Mouse (Mus musculus): ENCODE results near the gene Acaca.
A peak's percentile ranks its signal among the peaks of the same experiment; 100 is the strongest.

Acaca gene

DNA sequence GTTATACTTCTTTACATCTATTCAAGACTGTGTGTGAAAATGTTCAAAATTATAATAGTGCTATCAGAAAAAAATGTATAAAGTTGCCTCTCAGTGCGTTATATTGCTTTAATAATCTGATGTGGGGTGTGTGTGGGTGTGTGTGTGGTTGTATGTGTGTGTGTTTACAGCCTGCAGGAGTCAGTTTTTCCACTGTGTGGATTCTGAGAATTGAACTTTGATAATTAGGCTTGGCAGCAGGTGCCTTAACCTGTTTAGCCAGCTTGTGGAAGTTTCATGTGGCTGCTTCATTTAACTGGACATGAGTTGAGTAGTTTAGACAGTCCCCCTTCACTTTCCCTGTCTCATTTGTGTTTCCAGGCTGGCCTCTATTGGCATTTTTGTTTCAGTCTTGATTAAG, 117.9 kb downstream of the Acaca start:
- no peak for DNase-seq (ENCODE audit: low spot score)

GRCm38 (mm10) chr11:84251170-84251569, 121.7 kb downstream of the Acaca start:
- no peak for DNase-seq (ENCODE audit: low spot score)

DNA sequence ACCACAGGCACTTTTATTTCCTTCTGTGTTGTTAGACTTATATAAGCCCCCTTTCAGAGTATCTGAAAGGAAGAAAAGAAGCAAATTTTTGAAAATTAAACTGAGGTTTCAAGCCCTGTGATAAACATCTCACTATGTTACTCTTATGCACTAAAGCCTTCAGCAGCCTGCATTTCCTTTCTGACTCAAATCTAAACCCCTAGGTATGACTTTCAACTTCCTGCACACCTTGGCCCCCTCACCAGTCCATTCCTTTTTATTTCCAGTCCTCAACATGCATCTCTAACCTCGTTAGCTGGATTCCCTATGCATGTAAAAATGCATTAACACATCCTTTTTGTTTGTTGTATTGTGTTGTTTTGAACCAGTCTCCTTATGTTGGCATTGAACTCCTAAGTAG, 123.0 kb downstream of the Acaca start:
- DNase-seq (ENCODE audit: low spot score) = no peak

- no peak for DNase-seq (ENCODE audit: low spot score)
Measured at GRCm38 (mm10) chr11:84255879-84256278, 126.4 kb downstream of the Acaca start.

DNA sequence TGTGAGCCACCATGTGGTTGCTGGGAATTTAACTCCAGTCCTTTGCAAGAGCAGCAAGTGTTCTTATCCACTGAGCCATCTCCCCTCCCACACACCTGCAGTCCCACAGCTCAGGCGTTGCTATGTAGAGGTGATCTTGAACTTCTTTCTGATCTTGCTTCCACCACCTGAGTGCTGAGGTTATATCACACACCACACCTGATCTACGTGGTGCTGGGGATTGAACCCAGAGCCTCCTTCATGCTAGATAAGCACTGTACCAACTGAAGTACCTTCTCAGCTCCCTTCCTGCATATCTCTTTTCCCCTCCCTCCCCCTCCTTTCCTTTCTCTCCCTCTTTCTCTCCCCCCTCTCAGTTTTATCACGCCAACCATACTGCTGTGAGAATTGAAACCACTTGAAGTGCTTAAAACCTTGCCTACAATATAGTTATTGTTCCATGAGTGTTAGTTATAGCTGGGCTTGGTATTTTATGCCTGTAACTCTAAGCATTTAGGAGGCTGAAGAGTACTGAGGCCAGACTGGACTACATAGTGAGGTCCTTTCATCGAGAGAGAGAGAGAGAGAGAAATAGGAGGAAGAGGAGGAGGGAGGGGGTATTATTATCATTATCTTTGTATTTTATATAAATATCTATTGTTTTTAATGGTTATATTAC, 128.7 kb downstream of the Acaca start:
- DNase-seq (ENCODE audit: low spot score) = no peak

- peak; percentile 41 for DNase-seq (ENCODE audit: low spot score)
Measured at GRCm38 (mm10) chr11:84264490-84264889, 135.0 kb downstream of the Acaca start.

- DNase-seq (ENCODE audit: low spot score) = peak; percentile 18
Measured at GRCm38 (mm10) chr11:84268068-84268467, 138.6 kb downstream of the Acaca start.

DNA sequence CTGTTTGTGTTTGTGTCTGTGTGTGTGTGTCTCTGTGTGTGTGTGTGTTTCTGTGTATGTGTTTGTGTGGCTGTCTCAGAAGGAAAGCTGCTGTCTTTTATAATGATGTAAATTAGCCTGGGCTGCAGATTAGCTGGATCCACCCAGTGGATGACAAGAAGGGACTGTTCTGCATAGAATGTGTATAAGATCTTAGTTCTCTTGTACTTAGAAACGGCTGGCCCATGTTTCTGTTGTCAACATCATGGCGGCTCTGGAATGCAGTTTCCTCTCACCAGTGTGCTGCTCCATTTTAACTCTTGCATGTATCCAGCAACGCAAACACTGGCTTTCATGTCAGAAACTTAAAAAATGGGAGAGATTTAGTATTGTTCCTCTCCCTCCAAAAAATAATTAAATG, 141.0 kb downstream of the Acaca start:
- no peak for DNase-seq (ENCODE audit: low spot score)

DNA sequence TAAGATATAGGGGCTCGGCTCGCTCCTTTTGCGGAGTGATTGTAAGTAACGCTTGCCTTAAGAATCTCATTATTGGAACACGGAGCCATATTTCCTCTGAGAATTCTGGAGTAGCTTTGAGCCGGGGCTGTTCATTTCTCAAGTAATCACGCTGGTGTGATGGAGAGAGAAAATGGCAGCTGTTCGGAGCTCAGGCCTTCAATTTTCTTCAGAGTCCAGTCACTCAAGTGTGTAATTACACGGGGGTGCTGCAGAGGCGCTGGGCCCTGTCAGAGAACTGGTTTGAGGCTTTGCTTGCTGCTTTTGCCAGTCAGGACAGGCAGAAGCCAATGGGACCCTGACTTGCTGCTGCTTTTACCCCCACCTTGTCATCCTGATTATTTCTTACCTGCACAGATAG, 142.5 kb downstream of the Acaca start:
- DNase-seq (ENCODE audit: low spot score) = no peak

DNA sequence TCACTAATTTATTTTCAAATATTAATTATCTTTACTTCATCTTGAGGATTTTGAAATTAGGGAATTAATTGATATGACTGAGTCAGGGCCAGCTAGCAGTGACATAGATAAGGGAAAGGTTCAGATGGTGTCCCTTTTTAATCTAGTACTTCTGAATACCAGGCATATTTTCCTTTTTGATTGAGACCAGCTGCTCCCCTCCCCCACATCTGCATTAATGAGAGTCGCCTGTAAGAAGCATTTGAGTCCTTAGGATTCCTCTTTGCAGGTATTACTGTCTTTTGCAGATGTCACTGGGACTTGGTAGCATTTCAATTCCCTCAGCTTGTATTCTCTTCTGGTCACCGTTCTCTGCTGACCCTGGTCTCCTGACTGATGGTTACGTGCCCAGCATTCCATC, 143.1 kb downstream of the Acaca start:
- DNase-seq (ENCODE audit: low spot score) = no peak

DNA sequence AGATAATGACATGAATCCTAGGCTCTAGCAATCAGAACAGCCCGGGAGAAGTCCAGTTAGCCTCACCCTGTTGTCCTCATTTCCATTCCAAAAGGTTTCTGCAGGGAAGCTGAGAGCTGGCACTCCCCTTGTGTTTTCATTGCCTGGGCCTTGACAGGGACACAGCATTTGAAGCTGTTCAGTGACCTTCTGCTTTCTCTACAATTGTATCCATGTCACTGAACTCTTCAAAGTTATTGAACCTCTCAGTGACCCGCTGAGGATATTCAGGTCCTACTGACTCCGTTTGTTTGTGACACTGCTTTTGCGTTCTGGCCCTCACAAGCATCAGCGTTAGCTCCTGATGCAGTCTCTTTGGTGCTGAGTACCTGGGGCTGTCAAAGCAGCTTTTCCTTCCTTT, 147.5 kb downstream of the Acaca start:
- no peak for DNase-seq (ENCODE audit: low spot score)

DNA sequence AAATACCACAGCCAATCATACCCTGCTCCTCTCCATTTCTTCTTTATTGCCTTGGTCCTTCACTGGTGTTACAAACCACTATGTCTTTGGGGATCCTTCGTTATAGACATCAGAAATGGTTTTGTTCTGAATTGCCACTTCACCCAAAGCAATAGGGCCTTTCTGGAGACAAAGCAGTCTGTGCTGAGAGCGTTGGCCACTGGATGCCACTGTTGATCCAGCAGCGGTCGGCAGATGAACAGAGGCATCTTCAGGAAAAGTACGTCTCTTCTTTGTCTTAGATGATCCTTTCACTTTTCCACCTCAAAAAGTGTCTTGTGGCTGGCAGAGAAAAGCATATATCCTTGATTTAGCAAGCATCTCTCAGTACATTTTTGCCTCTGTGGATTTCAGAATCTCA, 151.8 kb downstream of the Acaca start:
- no peak for DNase-seq (ENCODE audit: low spot score)

DNA sequence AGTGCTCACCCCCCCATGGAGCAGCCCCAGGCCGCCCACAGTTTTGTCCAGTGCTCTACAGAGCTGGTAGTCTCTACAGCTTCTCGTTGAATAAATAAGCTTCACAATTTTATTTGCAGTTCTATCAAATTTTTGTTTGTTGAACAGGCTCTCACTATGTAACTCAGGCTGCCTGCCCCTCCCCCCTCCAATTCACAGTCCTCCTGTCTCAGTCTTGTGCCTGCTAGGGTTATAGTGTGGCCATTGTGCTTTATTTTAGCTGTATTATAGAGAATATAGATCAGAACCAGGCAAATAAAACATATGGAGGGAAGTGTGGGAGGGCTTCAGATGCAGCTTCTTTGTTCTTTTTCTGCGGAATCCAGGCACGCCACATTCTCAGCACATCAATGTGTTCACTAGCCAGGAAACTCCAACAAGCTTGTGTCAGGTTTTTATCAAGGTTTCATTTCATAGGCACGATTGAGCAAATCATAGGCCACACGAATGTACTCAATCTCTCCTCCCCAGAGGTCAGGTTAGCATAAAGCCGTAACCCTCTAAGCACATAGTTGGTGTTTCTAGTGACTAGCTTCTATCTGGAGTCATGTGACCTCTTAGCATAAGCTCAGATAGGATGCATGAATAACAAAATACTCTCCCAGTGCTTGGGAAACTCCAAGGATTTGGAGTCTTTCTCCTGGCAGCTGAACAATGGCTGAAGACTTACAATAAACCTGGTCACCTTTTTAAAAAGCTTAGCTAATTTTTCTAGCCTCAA, 153.7 kb downstream of the Acaca start:
- DNase-seq (ENCODE audit: low spot score) = no peak

DNA sequence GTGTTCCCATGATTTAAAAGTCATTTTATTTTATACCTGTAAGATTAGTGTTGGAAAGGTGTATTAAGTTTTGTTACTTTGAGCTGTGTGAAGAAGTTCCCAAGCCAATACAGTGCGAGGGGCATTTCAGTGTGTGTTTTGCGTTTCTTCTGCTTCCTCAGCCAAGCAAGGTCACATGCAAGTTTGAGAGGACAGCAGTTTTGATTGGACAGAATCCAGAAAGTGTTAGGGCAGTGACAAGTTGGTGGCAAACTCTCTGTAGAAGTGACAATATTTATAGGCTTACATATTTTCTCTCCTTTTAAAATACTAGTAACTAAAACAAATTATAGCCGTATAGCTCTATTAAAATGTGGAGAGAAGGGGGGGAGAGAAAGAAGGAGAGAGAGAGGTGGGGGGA, 161.3 kb downstream of the Acaca start:
- peak; percentile 39 for DNase-seq (ENCODE audit: low spot score)

DNA sequence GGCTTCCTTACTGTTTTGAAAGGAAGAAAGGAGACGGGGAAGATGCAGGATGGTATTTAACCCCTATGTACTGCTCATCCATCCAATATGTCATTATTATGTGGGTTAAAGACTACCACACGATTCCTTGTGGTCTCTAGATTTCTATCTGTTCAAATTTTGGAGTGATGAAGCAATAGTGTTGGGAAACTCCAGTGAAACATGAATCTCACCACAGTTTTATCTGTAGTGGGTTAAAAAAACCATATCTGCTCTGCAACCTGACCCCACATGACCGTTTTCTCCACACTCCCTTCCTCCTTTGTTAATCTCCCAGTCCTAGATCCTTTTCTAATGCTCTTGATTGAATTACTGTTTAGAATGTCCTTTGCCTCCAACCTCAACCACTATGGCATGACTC, 163.1 kb downstream of the Acaca start:
- DNase-seq (ENCODE audit: low spot score) = no peak

DNA sequence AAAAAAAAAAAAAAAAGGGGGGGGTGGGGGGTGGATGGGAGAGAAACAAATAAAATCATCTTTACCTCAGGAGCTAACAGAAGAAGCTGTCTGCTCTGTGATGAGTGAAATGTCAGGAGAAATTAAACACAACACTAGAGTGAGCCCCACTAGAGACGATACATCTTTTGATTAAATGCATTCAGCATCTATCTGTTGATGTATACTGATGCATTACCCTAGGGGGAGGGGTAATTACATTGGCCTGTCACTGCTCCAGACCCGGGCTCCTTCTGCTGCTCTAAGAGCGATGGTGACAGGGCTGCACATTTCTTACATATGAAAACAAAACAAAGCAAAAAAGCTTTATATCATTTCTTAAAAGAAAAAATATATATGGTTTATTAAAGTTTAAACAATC, 163.8 kb downstream of the Acaca start:
- no peak for DNase-seq (ENCODE audit: low spot score)

- DNase-seq (ENCODE audit: low spot score) = no peak
Measured at GRCm38 (mm10) chr11:84296337-84296736, 166.9 kb downstream of the Acaca start.

GRCm38 (mm10) chr11:84305474-84305873, 176.0 kb downstream of the Acaca start:
- DNase-seq (ENCODE audit: low spot score) = no peak

DNA sequence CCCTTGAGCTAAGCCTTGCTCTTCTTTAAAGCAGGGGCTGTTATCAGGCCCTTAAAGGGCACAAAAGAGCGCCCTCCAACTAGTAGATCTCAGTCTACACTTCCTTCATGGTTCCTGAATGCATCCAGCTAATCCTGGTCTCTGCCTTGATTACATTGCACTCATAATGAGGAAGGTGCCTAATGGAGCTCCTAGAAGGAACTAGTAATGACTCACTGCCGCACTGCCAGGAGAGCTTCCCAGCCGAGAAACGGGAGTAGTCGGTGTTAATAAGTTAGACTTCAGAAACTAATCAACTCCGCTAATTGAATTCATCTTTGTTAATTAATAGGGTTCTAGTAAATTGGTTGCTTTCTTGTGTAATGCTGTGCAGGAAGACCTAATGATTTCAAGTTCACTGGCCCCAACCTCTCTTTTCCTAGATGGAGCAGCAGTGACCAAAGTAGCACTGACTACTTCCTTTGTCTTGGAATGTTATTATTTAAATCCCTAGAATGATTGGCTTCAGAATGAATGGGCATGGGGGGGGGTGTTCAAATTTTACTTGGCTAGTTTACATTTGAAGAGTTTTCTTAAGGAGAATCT, 176.8 kb downstream of the Acaca start:
- no peak for DNase-seq (ENCODE audit: low spot score)

GRCm38 (mm10) chr11:84324032-84324752, 194.7 kb downstream of the Acaca start:
- no peak for DNase-seq (ENCODE audit: low spot score)

DNA sequence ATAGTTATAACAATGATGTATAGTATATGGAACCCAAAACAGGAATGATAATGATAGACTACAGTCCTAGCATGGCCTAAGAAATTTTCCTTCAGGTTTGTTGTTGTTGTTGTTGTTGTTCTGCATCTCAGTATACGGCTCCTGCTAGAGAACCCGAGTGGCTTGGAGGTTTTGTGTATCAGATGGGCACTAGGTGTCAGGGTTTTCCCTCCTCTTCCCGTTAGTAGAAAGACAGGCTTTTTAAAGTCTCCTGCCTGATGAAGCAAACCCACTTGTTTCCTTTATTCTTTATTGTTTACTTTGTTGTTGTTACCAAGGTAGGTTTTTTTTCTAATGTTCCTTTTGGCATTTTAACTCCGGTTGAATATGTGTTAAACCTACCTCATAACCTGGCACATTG, 197.6 kb downstream of the Acaca start:
- DNase-seq (ENCODE audit: low spot score) = no peak

- no peak for DNase-seq (ENCODE audit: low spot score)
Measured at GRCm38 (mm10) chr11:84332384-84332783, 202.9 kb downstream of the Acaca start.

DNA sequence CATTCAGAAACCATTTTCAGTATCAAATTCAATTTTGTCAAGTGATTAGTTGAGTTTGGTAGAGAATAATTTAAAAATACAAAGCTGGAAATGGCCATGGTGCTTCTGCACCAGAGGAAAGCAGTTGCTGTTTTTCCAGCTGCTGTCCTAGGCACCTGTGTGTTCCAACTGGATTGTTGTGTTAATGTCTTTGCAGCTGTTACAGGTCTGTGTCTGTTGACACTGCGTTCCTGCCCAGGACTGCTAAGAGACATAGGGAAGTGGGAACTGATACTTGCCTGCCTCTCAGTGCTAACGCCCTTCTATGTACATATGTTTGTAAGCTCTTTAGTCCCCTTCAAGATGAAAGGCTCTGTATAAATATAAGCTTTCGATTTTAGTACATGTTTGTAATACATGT, 203.4 kb downstream of the Acaca start:
- no peak for DNase-seq (ENCODE audit: low spot score)
